Mouse (Mus musculus) embryonic fibroblast, embryonic 13.5 days (primary cell): ENCODE measurements around the gene Lsamp. TPM values are rescaled to one million over a fixed set of nuclear protein-coding genes. Genes with fewer than 3 reads are reported as not detected.

Experiments used
- H3K27ac ChIP-seq: 2 replicates; pipeline ENCODE4 v1.5.1; 2012; ENCODE audit warnings: low read length, control low read depth, inconsistent platforms; ENCODE audit not compliant: insufficient read depth
- H3K4me1 ChIP-seq: 2 replicates; pipeline ENCODE4 v1.6.1; 2011; ENCODE audit warnings: low read length; ENCODE audit not compliant: control insufficient read depth, insufficient read depth
- H3K4me3 ChIP-seq: 2 replicates; pipeline ENCODE4 v1.5.1; 2011; ENCODE audit warnings: mild to moderate bottlenecking, control low read depth, low read length; ENCODE audit not compliant: insufficient read depth
- CTCF ChIP-seq: IDR thresholded peaks from 2 replicates; pipeline ENCODE4 v1.5.1; 2011; ENCODE audit warnings: mild to moderate bottlenecking, control low read depth, low read length, moderate library complexity, borderline replicate concordance; ENCODE audit not compliant: insufficient read depth
- POLR2A ChIP-seq: IDR thresholded peaks from 2 replicates; pipeline ENCODE4 v1.6.1; 2011; ENCODE audit warnings: low read depth, mild to moderate bottlenecking, control low read depth, low read length, moderate library complexity
- polyA plus RNA-seq: library from polyadenylated mRNA; stranded (reverse); fragments of >200 nt; gene quantifications from 2 replicates; pipeline ENCODE4 v1.2.4, GENCODE M21; 2011; ENCODE audit warnings: low read depth; ENCODE audit not compliant: missing spikeins, insufficient read length

Lsamp gene
- polyA plus RNA-seq, 1 experiment = 0.40 TPM

- H3K27ac ChIP-seq = no peak overlapping the region
- no peak overlapping the region for H3K4me3 ChIP-seq
- H3K4me1 ChIP-seq = no peaks in the 10 kb centered on the region
- TF ChIP-seq CTCF (no peak), POLR2A (no peak)
These were observed 894.1 kb downstream of the Lsamp start for GRCm38 (mm10) chr16:40878301-40878700.

- Histone ChIP-seq H3K4me1 (no peaks in the 10 kb centered on the region), H3K4me3 (no peak overlapping the region)
These were observed 897.8 kb downstream of the Lsamp start for GRCm38 (mm10) chr16:40881942-40882341.

GRCm38 (mm10) chr16:40891338-40891737 lies 907.2 kb downstream of the Lsamp start:
- Histone ChIP-seq H3K4me3 (no peak overlapping the region), H3K27ac (no peak overlapping the region), H3K4me1 (no peaks in the 10 kb centered on the region)
- TF ChIP-seq POLR2A (no peak), CTCF (no peak)

More at GRCm38 (mm10) chr16:40881942-40882341, 897.8 kb downstream of the Lsamp start:
- TF ChIP-seq POLR2A = no peak
- no peak for TF ChIP-seq CTCF
- no peak overlapping the region for H3K27ac ChIP-seq

- Histone ChIP-seq H3K27ac (no peak overlapping the region), H3K4me3 (no peak overlapping the region), H3K4me1 (no peaks in the 10 kb centered on the region)
- TF ChIP-seq POLR2A (no peak), CTCF (no peak)
These were observed 913.7 kb downstream of the Lsamp start for GRCm38 (mm10) chr16:40897768-40898327.

GRCm38 (mm10) chr16:40907892-40908291 lies 923.7 kb downstream of the Lsamp start:
- TF ChIP-seq POLR2A = no peak
- Histone ChIP-seq H3K27ac (no peak overlapping the region), H3K4me3 (no peak overlapping the region), H3K4me1 (no peaks in the 10 kb centered on the region)

GRCm38 (mm10) chr16:40914141-40914540 lies 930.0 kb downstream of the Lsamp start:
- TF ChIP-seq CTCF (no peak), POLR2A (no peak)
- no peaks in the 10 kb centered on the region for H3K4me1 ChIP-seq
- H3K27ac ChIP-seq = no peak overlapping the region
- no peak overlapping the region for H3K4me3 ChIP-seq

- no peak overlapping the region for H3K27ac ChIP-seq
- no peak overlapping the region for H3K4me3 ChIP-seq
- no peaks in the 10 kb centered on the region for H3K4me1 ChIP-seq
- TF ChIP-seq CTCF (no peak), POLR2A (no peak)
These were observed 946.4 kb downstream of the Lsamp start for GRCm38 (mm10) chr16:40930596-40930995.

- H3K4me3 ChIP-seq = no peak overlapping the region
- H3K4me1 ChIP-seq = peaks cover 2% of the 10 kb centered on the region; the same call in 1 of the 2 replicates
- H3K27ac ChIP-seq = no peak overlapping the region
- TF ChIP-seq POLR2A (no peak), CTCF (no peak)
These were observed 958.1 kb downstream of the Lsamp start for GRCm38 (mm10) chr16:40942266-40942665.

- H3K4me1 ChIP-seq = peaks cover 2% of the 10 kb centered on the region; the same call in 1 of the 2 replicates
- TF ChIP-seq POLR2A = no peak
- no peak for TF ChIP-seq CTCF
- H3K4me3 ChIP-seq = no peak overlapping the region
- no peak overlapping the region for H3K27ac ChIP-seq
These were observed 961.7 kb downstream of the Lsamp start for GRCm38 (mm10) chr16:40945834-40946233.

GRCm38 (mm10) chr16:40948013-40948412 lies 963.9 kb downstream of the Lsamp start:
- Histone ChIP-seq H3K27ac (no peak overlapping the region), H3K4me1 (peaks cover 2% of the 10 kb centered on the region; the same call in 1 of the 2 replicates), H3K4me3 (no peak overlapping the region)
- no peak for TF ChIP-seq CTCF
- no peak for TF ChIP-seq POLR2A
